Mouse (Mus musculus) intestine, postnatal 0 days (tissue): ENCODE data around the gene Anapc4. TPM values are rescaled to one million over a fixed set of nuclear protein-coding genes. Genes with fewer than 3 reads are reported as not detected.

Experiments used
- ATAC-seq: fragments of 200-750 bp; cut with Nextera tagmentation; 2 replicates; pipeline ENCODE4 v1.8.0; 2017; ENCODE audit warnings: mild to moderate bottlenecking, moderate TSS enrichment, moderate library complexity
- H3K27ac ChIP-seq: fragments of 300-500 bp; sonication (generic); 2 replicates; pipeline ENCODE4 v1.5.1; 2014; ENCODE audit warnings: mild to moderate bottlenecking, low read depth, low read length, moderate library complexity
- H3K27me3 ChIP-seq: fragments of 300-500 bp; sonication (generic); replicated peaks from 2 replicates; pipeline ENCODE4 v1.6.1; 2014; ENCODE audit warnings: low read length, mixed read lengths; ENCODE audit not compliant: control insufficient read depth, insufficient read depth
- H3K36me3 ChIP-seq: fragments of 300-500 bp; sonication (generic); 2 replicates; pipeline ENCODE4 v1.6.1; 2014; ENCODE audit warnings: mild to moderate bottlenecking, moderate library complexity; ENCODE audit not compliant: control insufficient read depth, insufficient read depth
- H3K4me1 ChIP-seq: fragments of 300-500 bp; sonication (generic); replicated peaks from 2 replicates; pipeline ENCODE4 v1.6.1; 2014; ENCODE audit warnings: antibody characterized with exemption, low read length, mixed read lengths; ENCODE audit not compliant: control insufficient read depth, insufficient read depth
- H3K4me2 ChIP-seq: fragments of 300-500 bp; sonication (generic); replicated peaks from 2 replicates; pipeline ENCODE4 v1.6.1; 2014; ENCODE audit warnings: low read depth, mild to moderate bottlenecking, moderate library complexity
- H3K4me3 ChIP-seq: fragments of 300-500 bp; sonication (generic); 2 replicates; pipeline ENCODE4 v1.5.1; 2014; ENCODE audit warnings: low read depth, low read length
- H3K9ac ChIP-seq: fragments of 300-500 bp; sonication (generic); 2 replicates; pipeline ENCODE4 v1.6.1; 2014; ENCODE audit warnings: mild to moderate bottlenecking, low read depth, low read length
- H3K9me3 ChIP-seq: fragments of 300-500 bp; sonication (generic); 2 replicates; pipeline ENCODE4 v1.6.1; 2016; ENCODE audit warnings: mixed run types; ENCODE audit not compliant: control insufficient read depth
- CTCF ChIP-seq: sonication (generic); IDR thresholded peaks from 2 replicates; pipeline ENCODE4 v1.5.1; 2016; ENCODE audit warnings: low read depth, mild to moderate bottlenecking, control low read depth, antibody characterized with exemption, moderate library complexity
- WGBS: fragments of 180-500 bp; shearing (Covaris S2); extraction: QIAGEN DNeasy Blood & Tissue Kit; methylation state at CpG from one replicate; pipeline ENCODE4 v1.1.7; 2014; 5-methylcytosine and 5-hydroxymethylcytosine counted together
- polyA plus RNA-seq: library from polyadenylated mRNA; unstranded; fragments of >200 nt; fragmentation: Nextera tagmentation; extraction: Ambion mirVana; gene quantifications from 2 replicates; pipeline ENCODE4 v1.2.1, GENCODE M21; 2015

Anapc4 gene
- polyA plus RNA-seq, 1 experiment from 2014 or later: 30.2 TPM

DNA sequence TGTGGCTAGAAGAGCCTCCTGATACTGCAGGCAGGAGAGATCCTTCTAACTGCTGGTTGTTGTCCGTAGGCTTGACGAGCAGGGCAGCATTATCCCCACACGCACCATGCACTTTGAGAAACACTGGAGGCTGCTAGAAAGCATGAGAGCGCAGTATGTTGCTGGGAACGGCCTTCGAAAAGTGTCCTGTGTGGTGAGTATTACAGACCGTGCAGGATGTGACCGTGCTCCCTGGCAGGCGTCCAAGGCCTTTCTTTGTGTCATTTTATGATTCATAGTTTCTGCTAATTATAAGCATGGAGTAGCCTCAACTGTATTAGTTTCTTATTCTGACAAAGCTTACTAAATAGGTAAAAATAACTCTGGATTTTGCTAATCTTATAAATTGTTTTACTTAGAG is 32.0 kb downstream of the Anapc4 start:
- H3K36me3 ChIP-seq: peaks cover 68% of the 10 kb centered on the region
- no peak overlapping the region for H3K9ac ChIP-seq
- H3K4me3 ChIP-seq: no peak overlapping the region
- no peaks in the 10 kb centered on the region for H3K4me1 ChIP-seq
- ATAC-seq: no peak
- no peaks in the 10 kb centered on the region for H3K27me3 ChIP-seq
- H3K9me3 ChIP-seq: no peaks in the 10 kb centered on the region
- 46% methylated on average over 9 of the region's 9 CpGs for WGBS
- no peak for TF ChIP-seq CTCF
- no peak overlapping the region for H3K27ac ChIP-seq
- no peak overlapping the region for H3K4me2 ChIP-seq

DNA sequence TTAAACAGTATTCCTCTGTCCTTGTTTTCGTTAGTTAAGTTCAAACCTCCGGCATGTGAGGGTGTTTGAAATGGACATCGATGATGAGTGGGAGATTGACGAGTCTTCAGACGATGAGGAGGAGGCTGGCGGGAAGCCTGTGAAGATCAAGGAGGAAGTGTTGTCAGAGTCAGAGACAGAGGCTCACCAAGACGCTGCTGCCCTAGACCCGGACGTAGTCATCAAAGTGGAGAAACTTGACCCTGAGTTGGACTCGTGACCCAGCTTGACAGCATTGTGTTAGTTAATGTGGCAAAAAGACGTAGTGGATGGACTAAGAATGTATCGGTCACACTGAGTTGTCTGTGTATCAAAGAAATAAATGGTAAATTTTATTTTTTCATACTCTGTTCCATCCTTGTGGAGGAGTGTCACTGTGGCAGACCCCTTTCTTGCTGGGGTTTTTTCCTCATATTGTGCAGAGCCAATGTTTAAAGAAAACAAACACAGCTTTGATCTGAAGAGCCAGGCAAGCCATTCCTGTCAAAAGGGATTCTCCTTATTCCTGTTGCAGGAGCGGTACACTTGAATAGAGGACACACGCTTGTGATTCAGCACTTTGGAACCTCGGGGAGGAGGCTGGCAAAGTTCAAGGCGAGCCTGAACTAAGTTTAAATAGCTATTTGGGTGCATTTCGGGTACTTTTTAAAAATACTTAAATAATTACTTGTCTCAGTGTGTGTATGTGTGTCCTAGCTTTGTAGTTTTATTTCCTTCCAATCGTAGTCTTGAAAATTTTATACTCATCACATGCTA is 32.7 kb downstream of the Anapc4 start:
- no peaks in the 10 kb centered on the region for H3K4me1 ChIP-seq
- WGBS: 88% methylated on average over 18 of the region's 18 CpGs
- peaks cover 61% of the 10 kb centered on the region for H3K36me3 ChIP-seq

DNA sequence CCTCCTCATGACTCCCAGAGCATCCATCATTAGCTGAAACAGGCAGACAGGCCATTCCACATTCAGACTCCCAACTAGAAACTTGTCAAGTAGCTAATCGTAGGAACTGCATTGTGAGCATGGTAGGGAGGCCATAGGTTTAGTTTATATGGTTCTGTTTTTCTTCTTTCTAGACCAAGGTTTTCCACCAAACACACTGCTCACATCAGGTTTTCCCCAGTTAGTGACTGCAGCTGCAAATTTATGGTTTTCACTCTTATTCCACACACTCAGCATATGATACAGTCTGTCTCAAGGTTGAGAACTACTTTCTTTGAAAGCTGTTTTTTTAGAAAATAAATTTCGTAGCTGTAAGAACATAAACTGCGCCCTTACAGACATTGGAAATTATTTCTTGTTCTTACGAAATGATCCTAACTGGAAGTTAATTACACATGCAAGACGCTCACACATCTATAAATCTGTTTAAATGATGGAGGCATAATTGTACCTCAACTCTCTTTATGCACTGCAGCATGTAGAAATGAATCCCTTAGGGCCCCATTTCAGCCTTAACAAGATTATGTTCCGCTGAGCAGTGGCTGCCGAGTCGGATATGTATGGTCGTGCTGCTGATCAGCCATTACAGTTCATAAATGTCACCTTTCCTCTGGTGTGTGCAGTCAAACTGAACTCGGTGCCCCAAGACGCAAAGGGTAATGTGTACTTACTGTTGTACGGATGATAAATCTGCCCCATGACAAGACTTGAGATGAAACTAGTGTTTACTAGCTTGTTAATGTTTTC is 35.3 kb downstream of the Anapc4 start:
- no peaks in the 10 kb centered on the region for H3K27me3 ChIP-seq
- H3K4me2 ChIP-seq: no peak overlapping the region
- no peak for TF ChIP-seq CTCF
- no peaks in the 10 kb centered on the region for H3K4me1 ChIP-seq
- no peak overlapping the region for H3K27ac ChIP-seq
- no peaks in the 10 kb centered on the region for H3K9me3 ChIP-seq
- H3K4me3 ChIP-seq: no peak overlapping the region
- peaks cover 39% of the 10 kb centered on the region for H3K36me3 ChIP-seq
- no peak overlapping the region for H3K9ac ChIP-seq
- ATAC-seq: no peak
- 80% methylated on average over 12 of the region's 12 CpGs for WGBS

More for the DNA sequence above, 32.7 kb downstream of the Anapc4 start:
- H3K4me2 ChIP-seq: no peak overlapping the region
- TF ChIP-seq CTCF: no peak
- H3K9me3 ChIP-seq: no peaks in the 10 kb centered on the region
- H3K4me3 ChIP-seq: no peak overlapping the region
- H3K27ac ChIP-seq: no peak overlapping the region
- no peak for ATAC-seq
- no peak overlapping the region for H3K9ac ChIP-seq
- no peaks in the 10 kb centered on the region for H3K27me3 ChIP-seq

DNA sequence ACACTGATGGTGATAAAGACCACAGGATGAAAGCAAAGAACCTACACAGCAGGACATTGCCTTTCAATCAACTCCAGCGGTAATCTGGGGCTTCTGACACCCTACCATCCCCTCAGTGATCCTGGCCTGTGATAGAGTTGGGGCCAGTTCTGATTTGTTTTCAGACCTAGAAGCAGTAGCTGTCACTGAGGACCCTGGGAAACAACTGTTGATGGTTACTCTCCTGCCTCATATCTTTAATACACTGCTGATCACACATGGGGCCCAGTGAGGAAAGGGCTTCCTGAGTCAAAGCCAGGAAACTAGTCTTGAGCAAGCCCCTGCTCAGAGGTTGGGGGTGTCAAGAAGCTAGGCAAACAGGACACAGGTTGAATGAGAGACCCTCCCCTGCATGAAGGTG is 37.6 kb downstream of the Anapc4 start:
- Histone ChIP-seq H3K36me3 (peaks cover 24% of the 10 kb centered on the region), H3K4me1 (no peaks in the 10 kb centered on the region), H3K4me3 (no peak overlapping the region), H3K9ac (no peak overlapping the region), H3K4me2 (no peak overlapping the region), H3K9me3 (no peaks in the 10 kb centered on the region), H3K27me3 (no peaks in the 10 kb centered on the region), H3K27ac (no peak overlapping the region)
- no peak for TF ChIP-seq CTCF
- WGBS: 23% methylated on average over 1 of the region's 1 CpGs
- ATAC-seq: no peak

DNA sequence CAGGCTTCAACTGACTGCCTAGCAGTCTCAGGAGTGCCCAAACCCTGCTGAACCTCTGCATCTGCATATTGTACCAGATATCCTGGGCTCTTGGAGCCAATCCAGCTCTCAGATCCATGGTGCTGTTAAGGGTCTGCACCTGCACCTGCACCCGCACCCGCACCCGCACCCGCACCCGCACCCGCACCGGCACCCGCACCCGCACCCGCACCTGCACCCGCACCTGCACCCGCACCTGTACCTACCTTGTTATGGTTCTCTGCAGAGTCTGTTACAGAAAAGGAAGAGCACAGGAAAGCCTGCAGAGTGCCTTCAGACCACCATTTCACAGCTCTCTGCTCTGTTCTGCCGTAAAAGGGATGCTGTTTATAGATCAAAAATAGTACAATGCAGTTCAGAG is 38.2 kb downstream of the Anapc4 start:
- no peak overlapping the region for H3K4me2 ChIP-seq
- TF ChIP-seq CTCF: no peak
- no peaks in the 10 kb centered on the region for H3K27me3 ChIP-seq
- H3K36me3 ChIP-seq: peaks cover 19% of the 10 kb centered on the region
- no peaks in the 10 kb centered on the region for H3K9me3 ChIP-seq
- H3K4me1 ChIP-seq: no peaks in the 10 kb centered on the region
- H3K4me3 ChIP-seq: no peak overlapping the region
- no peak overlapping the region for H3K9ac ChIP-seq
- no peak overlapping the region for H3K27ac ChIP-seq
- ATAC-seq: no peak
- 88% methylated on average over 13 of the region's 13 CpGs for WGBS

- H3K9ac ChIP-seq: no peak overlapping the region
- no peak overlapping the region for H3K4me2 ChIP-seq
- TF ChIP-seq CTCF: peak; percentile 84
- H3K36me3 ChIP-seq: no peaks in the 10 kb centered on the region
- no peak overlapping the region for H3K27ac ChIP-seq
- H3K4me3 ChIP-seq: no peak overlapping the region
- 3% methylated on average over 9 of the region's 14 CpGs for WGBS
- H3K27me3 ChIP-seq: no peaks in the 10 kb centered on the region
- H3K4me1 ChIP-seq: no peaks in the 10 kb centered on the region
- no peak; the same call in 1 of the 2 replicates for ATAC-seq
- H3K9me3 ChIP-seq: no peaks in the 10 kb centered on the region
These were observed 45.0 kb downstream of the Anapc4 start for GRCm38 (mm10) chr5:52878847-52879246.
